11 mouse cellular contexts compared by ENCODE assay signal in the genomic region with DNA sequence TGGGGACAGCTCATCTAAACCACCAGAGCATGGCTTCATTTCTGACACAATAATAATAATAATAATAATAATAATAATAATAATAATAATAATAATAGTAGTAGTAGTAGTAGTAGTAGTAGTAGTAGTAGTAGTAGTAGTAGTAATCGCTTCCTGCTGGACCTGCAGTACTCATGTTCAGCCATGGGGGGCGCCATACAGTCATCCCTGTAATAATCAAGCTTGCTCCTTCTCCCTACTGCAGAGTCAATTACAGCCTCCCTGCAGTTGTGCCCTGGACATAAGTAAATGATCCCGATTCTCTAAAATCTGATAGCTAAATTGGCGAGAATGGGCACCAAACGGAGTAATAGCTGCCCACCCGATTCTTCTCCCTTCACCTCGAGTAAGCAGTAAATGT.
A peak's percentile ranks its signal among the peaks of the same experiment; 100 is the strongest.
DNase-seq lines count a peak whose midpoint lies in the region; ATAC-seq and TF ChIP-seq lines count a peak whose summit lies in the region.
"Had no signal": no experiment of that assay in that cellular context is flagged by ENCODE, and none has a peak within 500 bp of the region (broad histone marks: within the 10 kb centered on the region; RNA-seq: fewer than 3 reads in every experiment).

No protein-coding gene starts in this region.

- TF ChIP-seq EP300 in liver, embryonic 14.5 days (IDR thresholded peaks at IDR 0.05; ENCODE audit: low read depth) = no peak

- H3K27me3 ChIP-seq in midbrain, embryonic 11.5 days (ENCODE audit: control insufficient read depth, insufficient read depth, low read length) = no peaks in the 10 kb centered on the region
- no peaks in the 10 kb centered on the region for H3K27me3 ChIP-seq in midbrain, embryonic 14.5 days (ENCODE audit: control insufficient read depth, insufficient read depth, low read length)
- no peaks in the 10 kb centered on the region for H3K27me3 ChIP-seq in liver, embryonic 14.5 days (ENCODE audit: control insufficient read depth, insufficient read depth, low read length)
- H3K27me3 ChIP-seq: hindbrain, embryonic 15.5 days had no signal

- no peak overlapping the region for H3K27ac ChIP-seq in gastrocnemius, adult 2 months
- no peak overlapping the region for H3K27ac ChIP-seq in midbrain, embryonic 11.5 days (ENCODE audit: low read depth, low read length)
- H3K27ac ChIP-seq in midbrain, embryonic 14.5 days (replicated peaks; ENCODE audit: low read depth, low read length) = no peak overlapping the region
- H3K27ac ChIP-seq in liver, embryonic 14.5 days = no peak overlapping the region
- H3K27ac ChIP-seq: heart, embryonic 10.5 days; hindbrain, embryonic 15.5 days had no signal

- no peaks in the 10 kb centered on the region for H3K9me3 ChIP-seq in midbrain, embryonic 11.5 days (ENCODE audit: control insufficient read depth, low read length)
- no peaks in the 10 kb centered on the region for H3K9me3 ChIP-seq in midbrain, embryonic 14.5 days (ENCODE audit: control insufficient read depth, low read length)
- H3K9me3 ChIP-seq in liver, embryonic 14.5 days (ENCODE audit: control insufficient read depth, low read length) = no peaks in the 10 kb centered on the region
- H3K9me3 ChIP-seq: heart, embryonic 10.5 days; hindbrain, embryonic 15.5 days had no signal

- intact Hi-C loops in gastrocnemius, adult 2 months (cut with DNase I) = no loop called here

- no peak overlapping the region for H3K4me2 ChIP-seq in midbrain, embryonic 11.5 days
- H3K4me2 ChIP-seq in midbrain, embryonic 14.5 days (ENCODE audit: low read length) = no peak overlapping the region
- no peak overlapping the region for H3K4me2 ChIP-seq in liver, embryonic 14.5 days (ENCODE audit: low read depth)
- H3K4me2 ChIP-seq: hindbrain, embryonic 15.5 days had no signal

- H3K9ac ChIP-seq in midbrain, embryonic 11.5 days (ENCODE audit: low read length) = no peak overlapping the region
- H3K9ac ChIP-seq in midbrain, embryonic 14.5 days (replicated peaks; ENCODE audit: low read length) = no peak overlapping the region
- H3K9ac ChIP-seq in liver, embryonic 14.5 days (replicated peaks) = no peak overlapping the region
- H3K9ac ChIP-seq: hindbrain, embryonic 15.5 days had no signal

- DNase-seq in gastrocnemius, adult 2 months = peak; percentile 26
- no peak for DNase-seq in gastrocnemius, adult 8-10 months (ENCODE audit: low spot score in 2 of 2)
- DNase-seq in midbrain, embryonic 11.5 days (ENCODE audit: low spot score, missing footprints) = peak; percentile 53
- no peak for DNase-seq in midbrain, embryonic 14.5 days
- no peak for DNase-seq in liver, embryonic 14.5 days (ENCODE audit: low read depth in 3 of 3, low spot score in 3 of 3)
- peak; percentile 56 for DNase-seq in thymus, postnatal 25 days
- DNase-seq in layer of hippocampus, adult 9-11 months = no peak
- no peak for DNase-seq in right cerebral cortex, postnatal 36 days (ENCODE audit: low spot score in 2 of 2)

- 82% methylated on average over 7 of the region's 7 CpGs for WGBS in midbrain, embryonic 11.5 days
- whole genome bisulfite sequencing in midbrain, embryonic 14.5 days = 82% methylated on average over 7 of the region's 7 CpGs
- WGBS in liver, embryonic 14.5 days (ENCODE audit: insufficient replicate concordance) = 58% methylated on average over 7 of the region's 7 CpGs

- H3K36me3 ChIP-seq in midbrain, embryonic 11.5 days (ENCODE audit: control insufficient read depth, insufficient read depth, low read length) = no peaks in the 10 kb centered on the region
- H3K36me3 ChIP-seq in midbrain, embryonic 14.5 days (ENCODE audit: control insufficient read depth, insufficient read depth, low read length) = no peaks in the 10 kb centered on the region
- H3K36me3 ChIP-seq in liver, embryonic 14.5 days (replicated peaks; ENCODE audit: control insufficient read depth, insufficient read depth, low read depth) = no peaks in the 10 kb centered on the region
- H3K36me3 ChIP-seq: heart, embryonic 10.5 days; hindbrain, embryonic 15.5 days had no signal

- H3K4me3 ChIP-seq in gastrocnemius, adult 2 months = no peak overlapping the region
- H3K4me3 ChIP-seq in midbrain, embryonic 11.5 days (ENCODE audit: low read depth, low read length) = no peak overlapping the region
- no peak overlapping the region for H3K4me3 ChIP-seq in midbrain, embryonic 14.5 days (replicated peaks; ENCODE audit: low read depth, low read length)
- no peak overlapping the region for H3K4me3 ChIP-seq in liver, embryonic 14.5 days (ENCODE audit: insufficient read depth in 1 of 2, low read depth in 2 of 2, low read length in 2 of 2)
- H3K4me3 ChIP-seq: heart, embryonic 10.5 days; hindbrain, embryonic 15.5 days had no signal

- H3K4me1 ChIP-seq in midbrain, embryonic 11.5 days (ENCODE audit: control insufficient read depth, insufficient read depth, low read length) = no peaks in the 10 kb centered on the region
- no peaks in the 10 kb centered on the region for H3K4me1 ChIP-seq in midbrain, embryonic 14.5 days (ENCODE audit: control insufficient read depth, insufficient read depth, low read length)
- 0 out of 4 replicates have a peak, but pooled peaks cover 0 to under 1% of the 10 kb centered on the region in 2 experiments for H3K4me1 ChIP-seq in liver, embryonic 14.5 days (replicated peaks; ENCODE audit: control insufficient read depth in 2 of 2, insufficient read depth in 2 of 2, low read length in 1 of 2)
- H3K4me1 ChIP-seq: heart, embryonic 10.5 days had no signal

- peak; percentile 53 for TF ChIP-seq CTCF in gastrocnemius, adult 2 months (IDR thresholded peaks at IDR 0.05)
- peak; percentile 49; the same call in 1 of the 2 replicates for TF ChIP-seq CTCF in liver, embryonic 14.5 days (IDR thresholded peaks at IDR 0.05; ENCODE audit: low read depth)

- no peak for ATAC-seq in midbrain, embryonic 11.5 days (ENCODE audit: low FRiP score)
- ATAC-seq in midbrain, embryonic 14.5 days (ENCODE audit: low FRiP score, low TSS enrichment) = no peak
- ATAC-seq in liver, embryonic 14.5 days (ENCODE audit: insufficient read depth) = no peak
- ATAC-seq: forebrain, embryonic 16.5 days had no signal

Comparison
In these comparisons a context has a peak if more than half of its experiments do, and no peak if none do; other contexts are left out.
1. DNase-seq: peak in gastrocnemius, adult 2 months (single experiment), midbrain, embryonic 11.5 days (single experiment) and thymus, postnatal 25 days (single experiment); none in gastrocnemius, adult 8-10 months (0 of 2), midbrain, embryonic 14.5 days (single experiment), liver, embryonic 14.5 days (0 of 3), layer of hippocampus, adult 9-11 months (single experiment) and right cerebral cortex, postnatal 36 days (0 of 2).